Mouse (Mus musculus) intestine, embryonic 15.5 days (tissue): ENCODE data around the gene Aifm2. TPM values are rescaled to one million over a fixed set of nuclear protein-coding genes. Genes with fewer than 3 reads are reported as not detected.

Experiments
- ATAC-seq: fragments of 200-750 bp; cut with Nextera tagmentation; 2 replicates; pipeline ENCODE4 v1.8.0; 2017; ENCODE audit warnings: moderate TSS enrichment, moderate library complexity
- H3K27ac ChIP-seq: fragments of 300-500 bp; sonication (generic); 2 replicates; pipeline ENCODE4 v1.5.1; 2015; ENCODE audit warnings: mild to moderate bottlenecking, inconsistent platforms
- H3K27me3 ChIP-seq: fragments of 300-500 bp; sonication (generic); replicated peaks from 2 replicates; pipeline ENCODE4 v1.6.1; 2015; ENCODE audit warnings: inconsistent platforms
- H3K36me3 ChIP-seq: fragments of 300-500 bp; sonication (generic); 2 replicates; pipeline ENCODE4 v1.6.1; 2015; ENCODE audit warnings: inconsistent platforms
- H3K4me1 ChIP-seq: fragments of 300-500 bp; sonication (generic); replicated peaks from 2 replicates; pipeline ENCODE4 v1.6.1; 2015; ENCODE audit warnings: inconsistent platforms
- H3K4me2 ChIP-seq: fragments of 300-500 bp; sonication (generic); replicated peaks from 2 replicates; pipeline ENCODE4 v1.6.1; 2015; ENCODE audit warnings: mild to moderate bottlenecking, inconsistent platforms
- H3K4me3 ChIP-seq: fragments of 300-500 bp; sonication (generic); replicated peaks from 2 replicates; pipeline ENCODE4 v1.5.1; 2015; ENCODE audit warnings: inconsistent platforms
- H3K9ac ChIP-seq: fragments of 300-500 bp; sonication (generic); 2 replicates; pipeline ENCODE4 v1.6.1; 2015; ENCODE audit warnings: inconsistent platforms
- H3K9me3 ChIP-seq: fragments of 300-500 bp; sonication (generic); 2 replicates; pipeline ENCODE4 v1.6.1; 2016; ENCODE audit warnings: inconsistent platforms
- WGBS: fragments of 180-500 bp; shearing (Covaris S2); methylation state at CpG from one replicate; pipeline ENCODE4 v1.1.7; 2015; 5-methylcytosine and 5-hydroxymethylcytosine counted together
- polyA plus RNA-seq: library from polyadenylated mRNA; unstranded; fragments of >200 nt; fragmentation: Nextera tagmentation; extraction: Ambion mirVana; gene quantifications from 2 replicates; pipeline ENCODE4 v1.2.1, GENCODE M21; 2015

Aifm2 gene
- polyA plus RNA-seq, 1 experiment from 2014 or later = 17.3 TPM

DNA sequence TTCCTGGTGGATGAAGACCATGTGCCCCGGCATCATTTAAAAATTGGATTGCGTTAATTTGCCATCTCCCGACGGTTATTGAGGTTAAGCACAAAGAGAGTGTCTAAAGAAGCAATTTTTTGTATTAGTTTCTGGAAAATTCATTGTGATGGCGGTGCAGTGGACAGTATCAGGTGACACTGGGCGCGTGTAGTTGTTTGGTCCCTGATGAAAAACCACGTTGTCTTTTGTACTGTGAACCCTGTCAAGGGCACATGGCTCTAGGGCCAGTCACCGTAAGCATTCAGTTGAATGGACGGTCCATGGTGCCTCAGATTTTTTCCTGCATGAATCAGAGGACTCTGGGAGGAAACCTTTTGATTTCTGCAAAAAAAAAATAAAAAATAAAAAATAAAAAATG is 69.4 kb downstream of the Aifm2 start:
- Histone ChIP-seq H3K4me3 (peak overlapping the region; percentile 91), H3K27me3 (no peaks in the 10 kb centered on the region), H3K4me2 (peak overlapping the region; percentile 85), H3K9ac (peak overlapping the region; percentile 95), H3K36me3 (no peaks in the 10 kb centered on the region), H3K4me1 (peaks cover 16% of the 10 kb centered on the region), H3K9me3 (no peaks in the 10 kb centered on the region), H3K27ac (peak overlapping the region; percentile 93; the same call in 1 of the 2 replicates)
- no peak for ATAC-seq
- 28% methylated on average over 10 of the region's 10 CpGs for WGBS

DNA sequence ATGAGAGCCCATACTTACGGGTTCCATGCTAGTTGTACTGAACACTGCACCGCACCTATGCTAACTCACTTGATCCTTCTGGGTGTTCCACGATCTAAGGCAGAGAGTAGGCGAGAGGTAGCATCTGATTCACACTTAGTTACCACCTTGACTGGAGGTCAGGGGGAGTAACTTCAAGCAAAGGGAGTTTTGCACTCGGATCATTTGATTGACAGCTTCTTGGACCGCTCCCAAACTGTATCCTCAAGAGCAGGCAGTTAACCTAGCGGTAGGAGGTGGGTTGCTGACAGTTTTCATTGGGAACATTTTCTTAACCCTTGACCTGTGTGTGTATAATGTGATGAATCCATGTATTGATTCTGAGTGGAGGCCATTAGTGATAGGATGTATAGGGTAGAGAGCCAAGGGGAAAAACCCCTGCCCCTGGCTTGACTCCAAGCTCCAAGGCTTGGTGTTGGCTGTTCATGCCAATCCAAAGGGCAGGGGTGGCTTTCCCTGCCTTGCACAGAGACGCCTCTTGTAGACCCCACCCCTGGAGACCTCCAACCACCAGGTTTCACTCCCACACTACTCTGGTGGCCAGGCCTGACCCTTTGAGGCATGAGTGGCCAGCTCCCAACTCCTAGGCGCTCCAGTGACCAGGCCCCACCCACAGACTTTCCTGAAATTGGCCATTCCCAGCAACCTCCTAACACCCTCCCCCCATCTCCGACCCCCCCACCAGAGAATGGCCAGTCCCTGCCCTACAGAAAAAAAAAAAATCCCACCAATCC is 72.7 kb downstream of the Aifm2 start:
- ATAC-seq = no peak
- Histone ChIP-seq H3K27ac (no peak overlapping the region), H3K36me3 (no peaks in the 10 kb centered on the region), H3K9me3 (no peaks in the 10 kb centered on the region), H3K4me1 (peaks cover 4% of the 10 kb centered on the region; the same call in 1 of the 2 replicates), H3K27me3 (no peaks in the 10 kb centered on the region), H3K4me3 (no peak overlapping the region), H3K4me2 (no peak overlapping the region), H3K9ac (no peak overlapping the region)
- 80% methylated on average over 10 of the region's 10 CpGs for WGBS

DNA sequence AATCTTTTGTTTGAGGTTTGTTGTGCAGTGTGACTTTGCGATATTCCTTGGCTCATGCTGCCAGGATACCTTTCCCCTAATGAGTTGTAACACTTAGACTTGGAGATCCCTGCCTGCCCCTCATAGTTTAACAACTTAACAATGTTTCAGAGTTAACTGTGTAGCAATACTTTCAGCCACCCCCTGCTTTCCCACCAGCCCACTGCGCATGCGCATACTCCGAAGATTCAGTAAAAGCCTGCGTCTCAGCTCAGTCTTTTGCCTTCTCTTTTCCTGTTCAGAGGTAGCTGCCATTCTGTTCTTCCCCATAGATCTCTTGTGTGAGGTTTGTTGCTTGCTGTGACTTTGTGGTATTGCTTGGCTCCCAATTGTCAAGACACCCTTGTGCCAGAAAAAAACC is 73.4 kb downstream of the Aifm2 start:
- H3K4me3 ChIP-seq = no peak overlapping the region
- ATAC-seq = no peak
- peaks cover 3% of the 10 kb centered on the region; the same call in 1 of the 2 replicates for H3K4me1 ChIP-seq
- 97% methylated on average over 5 of the region's 5 CpGs for WGBS
- no peak overlapping the region for H3K9ac ChIP-seq
- H3K27me3 ChIP-seq = no peaks in the 10 kb centered on the region
- H3K36me3 ChIP-seq = no peaks in the 10 kb centered on the region
- no peaks in the 10 kb centered on the region for H3K9me3 ChIP-seq
- H3K4me2 ChIP-seq = no peak overlapping the region
- H3K27ac ChIP-seq = no peak overlapping the region

Other genes starting within 250 kb of the Aifm2 start
- 5.6 and 5.9 TPM in 2 replicates for gene Lrrc20, start 239.5 kb upstream of the Aifm2 start, polyA plus RNA-seq
- gene Npffr1, start 119.8 kb upstream of the Aifm2 start, polyA plus RNA-seq = 0.06 and 0.16 TPM in 2 replicates
- 232 and 235 TPM in 2 replicates for gene Ppa1, start 66.7 kb upstream of the Aifm2 start, polyA plus RNA-seq
- gene Sar1a, start 35.0 kb upstream of the Aifm2 start, polyA plus RNA-seq = 184 and 192 TPM in 2 replicates
- 35.4 and 38.0 TPM in 2 replicates for gene Tysnd1, start 19.7 kb upstream of the Aifm2 start, polyA plus RNA-seq
- gene H2afy2, start 68.9 kb downstream of the Aifm2 start, polyA plus RNA-seq = 90.4 and 108 TPM in 2 replicates